Mouse (Mus musculus): ENCODE measurements around the gene Arfrp1.

- TF ChIP-seq CTCF (IDR thresholded peaks at IDR 0.05; ENCODE audit: low read depth) (no peak), EP300 (optimal IDR thresholded peaks at IDR 0.05) (no peak)
Observed at GRCm38 (mm10) chr2:181320103-181320499, 45.1 kb downstream of the Arfrp1 start.
